Mouse (Mus musculus): Measurements from ENCODE around the gene Ptprk. TPM values are rescaled to one million over a fixed set of nuclear protein-coding genes. Genes with fewer than 3 reads are reported as not detected.

Ptprk gene
- 6.5 TPM for polyA plus RNA-seq (2015; fragmentation: Illumina TruSeq; extraction: RNeasy Lipid Tissue Mini Kit (QIAGEN cat#74804); ENCODE audit: insufficient read depth, low read depth, low replicate concordance)

GRCm38 (mm10) chr10:28074653-28075451, at the start of gene Ptprk:
Gene Ptprk, plus strand, starts transcription at chr10:28074820.

Data from pancreas, adult 10 weeks (tissue).